Mouse (Mus musculus) C2C12 (cell line): ENCODE data around the gene Spag6l. TPM values are rescaled to one million over a fixed set of nuclear protein-coding genes. Genes with fewer than 3 reads are reported as not detected.

Source experiments
- H3K27me3 ChIP-seq: one replicate; pipeline ENCODE4 v1.6.1; 2011; ENCODE audit not compliant: control insufficient read depth, insufficient read depth, insufficient read length
- H3K36me3 ChIP-seq: one replicate; pipeline ENCODE4 v1.6.1; 2011; ENCODE audit not compliant: control insufficient read depth, insufficient read depth
- H3K4me3 ChIP-seq: one replicate; pipeline ENCODE4 v1.5.1; 2011; ENCODE audit warnings: mild to moderate bottlenecking, control low read depth; ENCODE audit not compliant: poor library complexity, insufficient read depth, severe bottlenecking
- H3K79me2 ChIP-seq: one replicate; pipeline ENCODE4 v1.6.1; 2011; ENCODE audit not compliant: control insufficient read depth, insufficient read depth
- H3K79me3 ChIP-seq: one replicate; pipeline ENCODE4 v1.6.1; 2011; ENCODE audit warnings: low read depth, control low read depth
- H3ac ChIP-seq: one replicate; pipeline ENCODE3; 2011; ENCODE audit warnings: low read depth; ENCODE audit not compliant: control insufficient read depth, insufficient read length
- CEBPB ChIP-seq: IDR thresholded peaks from one replicate; pipeline ENCODE4 v1.6.1; 2011; ENCODE audit warnings: low read depth, mild to moderate bottlenecking, control low read depth, moderate library complexity
- CTCF ChIP-seq: IDR thresholded peaks from one replicate; pipeline ENCODE4 v1.5.1; 2011; ENCODE audit not compliant: control insufficient read depth, insufficient read depth, insufficient read length
- FOSL1 ChIP-seq: IDR thresholded peaks from one replicate; pipeline ENCODE4 v1.8.0; 2011; ENCODE audit warnings: mild to moderate bottlenecking, low read length; ENCODE audit not compliant: poor library complexity, insufficient read depth, severe bottlenecking
- MAX ChIP-seq: IDR thresholded peaks from one replicate; pipeline ENCODE4 v1.6.1; 2011; ENCODE audit warnings: mild to moderate bottlenecking, control low read depth
- MYOD1 ChIP-seq: IDR thresholded peaks from one replicate; pipeline ENCODE4 v1.6.1; 2011; ENCODE audit warnings: low read depth; ENCODE audit not compliant: control insufficient read depth, insufficient read length
- MYOG ChIP-seq: IDR thresholded peaks from one replicate; pipeline ENCODE4 v1.6.1; 2011; ENCODE audit not compliant: control insufficient read depth, insufficient read length; ENCODE audit errors: extremely low read depth
- USF1 ChIP-seq: IDR thresholded peaks from one replicate; pipeline ENCODE4 v1.6.1; 2011; ENCODE audit warnings: low read depth, mild to moderate bottlenecking, control low read depth, moderate library complexity
- long read RNA-seq, 2 experiments: library from polyadenylated mRNA; unstranded; transcript quantifications; one replicate each; pipeline ENCODE4 v2.0.0; 2019 to 2020
- polyA plus RNA-seq: library from polyadenylated mRNA; unstranded; fragments of >200 nt; fragmentation: generic; extraction: Trizol; gene quantifications from one replicate; pipeline ENCODE4 v1.2.1, GENCODE M21; 2012; ENCODE audit warnings: missing spikeins

Spag6l gene
- not detected for polyA plus RNA-seq
- long read RNA-seq, experiment 1: 0 reads
- long read RNA-seq, experiment 2: 0 reads

GRCm38 (mm10) chr16:16828757-16829615, at the start of gene Spag6l:
Gene Spag6l (minus strand): TSS chr16:16829456.
- Histone ChIP-seq H3K27me3 (no peaks in the 10 kb centered on the region), H3K79me2 (no peaks in the 10 kb centered on the region), H3ac (no peak within 1 kb of the TSS), H3K4me3 (no peak within 1 kb of the TSS), H3K36me3 (no peaks in the 10 kb centered on the region), H3K79me3 (no peaks in the 10 kb centered on the region)
- TF ChIP-seq FOSL1 (no peak), MAX (no peak)

GRCm38 (mm10) chr16:16879025-16879424, 49.8 kb upstream of the Spag6l start:
- H3K4me3 ChIP-seq: no peak overlapping the region
- no peak for TF ChIP-seq MYOD1
- TF ChIP-seq MAX: no peak
- TF ChIP-seq FOSL1: no peak
- TF ChIP-seq MYOG: no peak
- TF ChIP-seq CEBPB: no peak
- no peak for TF ChIP-seq CTCF
- TF ChIP-seq USF1: no peak
- peaks cover 82% of the 10 kb centered on the region for H3K36me3 ChIP-seq
- H3K27me3 ChIP-seq: no peaks in the 10 kb centered on the region
- H3K79me2 ChIP-seq: peaks cover 8% of the 10 kb centered on the region
- no peak overlapping the region for H3ac ChIP-seq
- peaks cover 7% of the 10 kb centered on the region for H3K79me3 ChIP-seq

GRCm38 (mm10) chr16:16870617-16871331, 41.5 kb upstream of the Spag6l start, which contains the start of the genes Top3b and Vpreb1:
Gene Top3b (plus strand): TSS chr16:16870736.
Gene Vpreb1 (minus strand): TSS chr16:16870843.
- no peaks in the 10 kb centered on the region for H3K27me3 ChIP-seq
- peaks cover 22% of the 10 kb centered on the region for H3K79me3 ChIP-seq
- peak within 1 kb of the TSS; percentile 93 for H3K4me3 ChIP-seq
- H3K36me3 ChIP-seq: peaks cover 9% of the 10 kb centered on the region
- H3K79me2 ChIP-seq: peaks cover 36% of the 10 kb centered on the region
- peak within 1 kb of the TSS; percentile 84 for H3ac ChIP-seq
- no peak for TF ChIP-seq CEBPB
- no peak for TF ChIP-seq CTCF
- no peak for TF ChIP-seq USF1
- TF ChIP-seq MAX: peak; percentile 77
- no peak for TF ChIP-seq MYOG

GRCm38 (mm10) chr16:16870241-16870616, 41.0 kb upstream of the Spag6l start:
- H3ac ChIP-seq: no peak overlapping the region
- peaks cover 36% of the 10 kb centered on the region for H3K79me2 ChIP-seq
- peak overlapping the region; percentile 93 for H3K4me3 ChIP-seq
- TF ChIP-seq FOSL1: no peak
- no peak for TF ChIP-seq MYOD1
- no peak for TF ChIP-seq MAX
- TF ChIP-seq USF1: no peak
- TF ChIP-seq CEBPB: no peak
- no peak for TF ChIP-seq CTCF
- no peak for TF ChIP-seq MYOG
- peaks cover 4% of the 10 kb centered on the region for H3K36me3 ChIP-seq
- peaks cover 22% of the 10 kb centered on the region for H3K79me3 ChIP-seq
- H3K27me3 ChIP-seq: no peaks in the 10 kb centered on the region

- TF ChIP-seq USF1 (no peak), FOSL1 (no peak), MYOD1 (no peak), MAX (no peak), CEBPB (no peak), MYOG (no peak), CTCF (no peak)
- H3K36me3 ChIP-seq: no peaks in the 10 kb centered on the region
- no peaks in the 10 kb centered on the region for H3K27me3 ChIP-seq
- no peaks in the 10 kb centered on the region for H3K79me3 ChIP-seq
- no peak overlapping the region for H3ac ChIP-seq
- H3K79me2 ChIP-seq: peaks cover 3% of the 10 kb centered on the region
- H3K4me3 ChIP-seq: no peak overlapping the region
These were observed 36.7 kb upstream of the Spag6l start for GRCm38 (mm10) chr16:16865696-16866561.
